Mouse (Mus musculus) myocyte (in vitro differentiated cells): ENCODE results near the gene Snapc3.

Experiments used
- POLR2A ChIP-seq: IDR thresholded peaks from one replicate; pipeline ENCODE4 v1.6.1; 2011; ENCODE audit warnings: low read depth, mild to moderate bottlenecking, control low read depth, moderate library complexity; ENCODE audit not compliant: insufficient read length
- POLR2AphosphoS2 ChIP-seq: IDR thresholded peaks from one replicate; pipeline ENCODE4 v1.6.1; 2011; ENCODE audit warnings: low read depth, control low read depth; ENCODE audit not compliant: insufficient read length
- REST ChIP-seq: IDR thresholded peaks from one replicate; pipeline ENCODE4 v1.6.1; 2011; ENCODE audit warnings: mild to moderate bottlenecking, control low read depth, moderate library complexity; ENCODE audit not compliant: insufficient read depth, insufficient read length

GRCm38 (mm10) chr4:83432901-83433300, 15.4 kb downstream of the Snapc3 start:
- no peak for TF ChIP-seq REST
- no peak for TF ChIP-seq POLR2AphosphoS2
- no peak for TF ChIP-seq POLR2A
